Comparison of ENCODE assay signal across 26 mouse cellular contexts in genomic region chr2:29461841-29462240, GRCm38 (mm10).
"Had no signal": no experiment of that assay in that cellular context is flagged by ENCODE, and none has a peak within 500 bp of the region (broad histone marks: within the 10 kb centered on the region; RNA-seq: fewer than 3 reads in every experiment).

No protein-coding gene starts in this region.

- H3K4me1 ChIP-seq: limb, embryonic 15.5 days had no signal

- H3K4me3 ChIP-seq: limb, embryonic 10.5 days; limb, embryonic 12.5 days; limb, embryonic 13.5 days; limb, embryonic 15.5 days; liver, embryonic 12.5 days; liver, embryonic 13.5 days; liver, embryonic 15.5 days; lung, embryonic 15.5 days; megakaryocyte, embryonic 14.5 days; midbrain, embryonic 10.5 days; midbrain, embryonic 12.5 days; midbrain, embryonic 13.5 days; midbrain, embryonic 15.5 days; myocyte; neural tube, embryonic 12.5 days; neural tube, embryonic 13.5 days had no signal

- DNase-seq: left cerebral cortex, postnatal 4 days; liver; liver, embryonic 13.5 days; liver, postnatal 0 days; lung, adult 18-20 months; lung, embryonic 14.5 days; lung, postnatal 10 days; lung, postnatal 14 days; lung, postnatal 36 days; lung, postnatal 4 days; midbrain, embryonic 14.5 days had no signal
